Mouse (Mus musculus): ENCODE data around the gene Atp2b4. TPM values are rescaled to one million over a fixed set of nuclear protein-coding genes. Genes with fewer than 3 reads are reported as not detected.

Atp2b4 gene
- polyA plus RNA-seq (2015; fragmentation: Nextera tagmentation; extraction: Ambion mirVana): 9.0 and 13.5 TPM in 2 replicates

- peak within 1 kb of the TSS; percentile 75 for H3K9ac ChIP-seq (ENCODE audit: low read length)
- no peaks in the 10 kb centered on the region for H3K27me3 ChIP-seq (ENCODE audit: control insufficient read depth, insufficient read depth, low read length)
- peaks cover 13% of the 10 kb centered on the region for H3K4me1 ChIP-seq (replicated peaks; ENCODE audit: control insufficient read depth, insufficient read depth)
- WGBS: 1% methylated on average over 16 of the region's 16 CpGs
- DNase-seq (ENCODE audit: low spot score) (peak; percentile 95), ATAC-seq (ENCODE audit: low FRiP score, low TSS enrichment) (peak; percentile 91)
- peak within 1 kb of the TSS; percentile 67 for H3K4me3 ChIP-seq (ENCODE audit: low read depth, low read length)
- peak within 1 kb of the TSS; percentile 85 for H3K4me2 ChIP-seq (replicated peaks; ENCODE audit: low read depth)
- no peak for TF ChIP-seq CTCF (IDR thresholded peaks at IDR 0.05; ENCODE audit: low read depth)
- no peak for TF ChIP-seq EP300 (optimal IDR thresholded peaks at IDR 0.05)
- H3K9me3 ChIP-seq (ENCODE audit: control insufficient read depth, low read length): no peaks in the 10 kb centered on the region
- H3K27ac ChIP-seq (replicated peaks): peak within 1 kb of the TSS; percentile 85
- no peaks in the 10 kb centered on the region for H3K36me3 ChIP-seq (ENCODE audit: control insufficient read depth, insufficient read depth, low read length)
Observed at GRCm38 (mm10) chr1:133800948-133801393, at the start of gene Atp2b4. Gene Atp2b4 (minus strand): TSS chr1:133801041.

GRCm38 (mm10) chr1:133844734-133845133, 43.9 kb upstream of the Atp2b4 start:
- Histone ChIP-seq H3K4me1 (replicated peaks; ENCODE audit: control insufficient read depth, insufficient read depth) (no peaks in the 10 kb centered on the region), H3K4me2 (replicated peaks; ENCODE audit: low read depth) (no peak overlapping the region), H3K9me3 (ENCODE audit: control insufficient read depth, low read length) (no peaks in the 10 kb centered on the region), H3K27me3 (ENCODE audit: control insufficient read depth, insufficient read depth, low read length) (no peaks in the 10 kb centered on the region), H3K9ac (ENCODE audit: low read length) (no peak overlapping the region), H3K36me3 (ENCODE audit: control insufficient read depth, insufficient read depth, low read length) (no peaks in the 10 kb centered on the region), H3K27ac (replicated peaks) (no peak overlapping the region), H3K4me3 (ENCODE audit: low read depth, low read length) (no peak overlapping the region)
- TF ChIP-seq EP300 (optimal IDR thresholded peaks at IDR 0.05) (no peak), CTCF (IDR thresholded peaks at IDR 0.05; ENCODE audit: low read depth) (no peak)
- DNase-seq (ENCODE audit: low spot score) (no peak), ATAC-seq (ENCODE audit: low FRiP score, low TSS enrichment) (no peak)
- WGBS: 33% methylated on average over 9 of the region's 9 CpGs

- Histone ChIP-seq H3K27ac (replicated peaks) (no peak overlapping the region), H3K9ac (ENCODE audit: low read length) (no peak overlapping the region), H3K4me2 (replicated peaks; ENCODE audit: low read depth) (no peak overlapping the region), H3K4me3 (ENCODE audit: low read depth, low read length) (no peak overlapping the region), H3K9me3 (ENCODE audit: control insufficient read depth, low read length) (no peaks in the 10 kb centered on the region), H3K27me3 (ENCODE audit: control insufficient read depth, insufficient read depth, low read length) (no peaks in the 10 kb centered on the region), H3K4me1 (replicated peaks; ENCODE audit: control insufficient read depth, insufficient read depth) (no peaks in the 10 kb centered on the region), H3K36me3 (ENCODE audit: control insufficient read depth, insufficient read depth, low read length) (no peaks in the 10 kb centered on the region)
- WGBS: 74% methylated on average over 6 of the region's 6 CpGs
- DNase-seq (ENCODE audit: low spot score): no peak
- ATAC-seq (ENCODE audit: low FRiP score, low TSS enrichment): no peak
- no peak for TF ChIP-seq CTCF (IDR thresholded peaks at IDR 0.05; ENCODE audit: low read depth)
- TF ChIP-seq EP300 (optimal IDR thresholded peaks at IDR 0.05): no peak
Observed at GRCm38 (mm10) chr1:133843900-133844299, 43.1 kb upstream of the Atp2b4 start.

- no peak overlapping the region for H3K4me2 ChIP-seq (replicated peaks; ENCODE audit: low read depth)
- no peaks in the 10 kb centered on the region for H3K4me1 ChIP-seq (replicated peaks; ENCODE audit: control insufficient read depth, insufficient read depth)
- H3K9ac ChIP-seq (ENCODE audit: low read length): no peak overlapping the region
- H3K27me3 ChIP-seq (ENCODE audit: control insufficient read depth, insufficient read depth, low read length): no peaks in the 10 kb centered on the region
- no peaks in the 10 kb centered on the region for H3K9me3 ChIP-seq (ENCODE audit: control insufficient read depth, low read length)
- DNase-seq (ENCODE audit: low spot score): no peak
- TF ChIP-seq CTCF (IDR thresholded peaks at IDR 0.05; ENCODE audit: low read depth) (no peak), EP300 (optimal IDR thresholded peaks at IDR 0.05) (no peak)
- ATAC-seq (ENCODE audit: low FRiP score, low TSS enrichment): peak; percentile 66; the same call in 1 of the 2 replicates
- H3K36me3 ChIP-seq (ENCODE audit: control insufficient read depth, insufficient read depth, low read length): no peaks in the 10 kb centered on the region
- H3K4me3 ChIP-seq (ENCODE audit: low read depth, low read length): no peak overlapping the region
- WGBS: 43% methylated on average over 4 of the region's 4 CpGs
- no peak overlapping the region for H3K27ac ChIP-seq (replicated peaks)
Observed at GRCm38 (mm10) chr1:133843370-133843769, 42.5 kb upstream of the Atp2b4 start.

GRCm38 (mm10) chr1:133842074-133842725, 41.4 kb upstream of the Atp2b4 start:
- H3K27ac ChIP-seq (replicated peaks): no peak overlapping the region
- DNase-seq (ENCODE audit: low spot score) (no peak), ATAC-seq (ENCODE audit: low FRiP score, low TSS enrichment) (no peak; the same call in 1 of the 2 replicates)
- H3K4me1 ChIP-seq (replicated peaks; ENCODE audit: control insufficient read depth, insufficient read depth): no peaks in the 10 kb centered on the region
- H3K4me3 ChIP-seq (ENCODE audit: low read depth, low read length): no peak overlapping the region
- no peaks in the 10 kb centered on the region for H3K9me3 ChIP-seq (ENCODE audit: control insufficient read depth, low read length)
- no peak overlapping the region for H3K4me2 ChIP-seq (replicated peaks; ENCODE audit: low read depth)
- no peaks in the 10 kb centered on the region for H3K27me3 ChIP-seq (ENCODE audit: control insufficient read depth, insufficient read depth, low read length)
- 62% methylated on average over 11 of the region's 11 CpGs for WGBS
- TF ChIP-seq EP300 (optimal IDR thresholded peaks at IDR 0.05) (no peak), CTCF (IDR thresholded peaks at IDR 0.05; ENCODE audit: low read depth) (no peak)
- H3K36me3 ChIP-seq (ENCODE audit: control insufficient read depth, insufficient read depth, low read length): no peaks in the 10 kb centered on the region
- no peak overlapping the region for H3K9ac ChIP-seq (ENCODE audit: low read length)

GRCm38 (mm10) chr1:133841171-133841926, 40.5 kb upstream of the Atp2b4 start:
- DNase-seq (ENCODE audit: low spot score) (no peak), ATAC-seq (ENCODE audit: low FRiP score, low TSS enrichment) (no peak)
- no peaks in the 10 kb centered on the region for H3K9me3 ChIP-seq (ENCODE audit: control insufficient read depth, low read length)
- H3K9ac ChIP-seq (ENCODE audit: low read length): no peak overlapping the region
- H3K4me3 ChIP-seq (ENCODE audit: low read depth, low read length): no peak overlapping the region
- H3K27me3 ChIP-seq (ENCODE audit: control insufficient read depth, insufficient read depth, low read length): no peaks in the 10 kb centered on the region
- WGBS: 86% methylated on average over 15 of the region's 15 CpGs
- TF ChIP-seq EP300 (optimal IDR thresholded peaks at IDR 0.05) (no peak), CTCF (IDR thresholded peaks at IDR 0.05; ENCODE audit: low read depth) (no peak)
- no peak overlapping the region for H3K4me2 ChIP-seq (replicated peaks; ENCODE audit: low read depth)
- no peak overlapping the region for H3K27ac ChIP-seq (replicated peaks)
- no peaks in the 10 kb centered on the region for H3K4me1 ChIP-seq (replicated peaks; ENCODE audit: control insufficient read depth, insufficient read depth)
- H3K36me3 ChIP-seq (ENCODE audit: control insufficient read depth, insufficient read depth, low read length): no peaks in the 10 kb centered on the region
